Mouse (Mus musculus) brain, embryonic 14.5 days (tissue): Measurements from ENCODE around the gene Olfr1076.

ENCODE experiments used
- CTCF ChIP-seq: fragments of 200-500 bp; IDR thresholded peaks from 2 replicates; pipeline ENCODE4 v1.5.1; 2012; ENCODE audit warnings: inconsistent platforms, mild to moderate bottlenecking, moderate library complexity, borderline replicate concordance; ENCODE audit not compliant: insufficient read depth, insufficient read length; ENCODE audit errors: extremely low read depth
- POLR2A ChIP-seq: fragments of 200-500 bp; IDR thresholded peaks from 2 replicates; pipeline ENCODE4 v1.6.1; 2012; ENCODE audit warnings: mild to moderate bottlenecking, inconsistent platforms, borderline replicate concordance; ENCODE audit not compliant: poor library complexity, insufficient read depth, insufficient read length, severe bottlenecking; ENCODE audit errors: extremely low read depth

DNA sequence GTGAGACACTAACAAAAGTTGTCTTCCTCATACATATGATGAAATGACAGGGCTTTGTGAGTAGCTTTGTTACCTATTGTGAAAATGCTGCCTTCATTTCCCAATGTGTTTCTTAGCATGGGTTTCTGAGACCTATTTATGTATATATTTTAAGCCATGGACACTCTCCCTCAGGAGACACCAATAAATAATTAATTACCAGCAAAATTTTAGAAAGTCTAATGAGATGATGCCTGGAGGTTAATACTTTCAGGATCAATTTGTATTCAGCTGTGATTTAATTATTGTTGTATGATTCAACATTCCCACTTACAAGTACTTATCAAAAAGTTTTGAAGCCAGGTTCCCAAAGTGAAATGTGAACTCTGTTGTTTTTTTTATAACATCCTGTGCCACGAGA is 34.1 kb downstream of the Olfr1076 start, which contains the start of gene Olfr1079:
- TF ChIP-seq CTCF (no peak), POLR2A (no peak)
